Mouse (Mus musculus): ENCODE data around the gene Umad1. TPM values are rescaled to one million over a fixed set of nuclear protein-coding genes. Genes with fewer than 3 reads are reported as not detected.

Umad1 gene
- polyA plus RNA-seq, 1 experiment from 2014 or later: 15.6 TPM

- Histone ChIP-seq H3K27ac (ENCODE audit: low read depth) (no peak overlapping the region), H3K9ac (replicated peaks) (no peak overlapping the region), H3K27me3 (ENCODE audit: insufficient read depth, low read length) (no peaks in the 10 kb centered on the region), H3K4me2 (ENCODE audit: low read depth, low read length) (no peak overlapping the region), H3K9me3 (ENCODE audit: low read length) (no peaks in the 10 kb centered on the region), H3K36me3 (replicated peaks; ENCODE audit: insufficient read depth, low read length) (no peaks in the 10 kb centered on the region), H3K4me3 (ENCODE audit: low read depth, low read length) (no peak overlapping the region), H3K4me1 (ENCODE audit: insufficient read depth) (peaks cover 4% of the 10 kb centered on the region; the same call in 1 of the 2 replicates)
- WGBS (ENCODE audit: insufficient replicate concordance): 70% methylated on average over 5 of the region's 5 CpGs
- DNase-seq: no peak
- ATAC-seq: no peak
- no peak for TF ChIP-seq EP300 (IDR thresholded peaks at IDR 0.05; ENCODE audit: low read depth)
- no peak for TF ChIP-seq CTCF (IDR thresholded peaks at IDR 0.05; ENCODE audit: low read depth)
These were observed 162.3 kb downstream of the Umad1 start for GRCm38 (mm10) chr6:8421421-8421820.

DNA sequence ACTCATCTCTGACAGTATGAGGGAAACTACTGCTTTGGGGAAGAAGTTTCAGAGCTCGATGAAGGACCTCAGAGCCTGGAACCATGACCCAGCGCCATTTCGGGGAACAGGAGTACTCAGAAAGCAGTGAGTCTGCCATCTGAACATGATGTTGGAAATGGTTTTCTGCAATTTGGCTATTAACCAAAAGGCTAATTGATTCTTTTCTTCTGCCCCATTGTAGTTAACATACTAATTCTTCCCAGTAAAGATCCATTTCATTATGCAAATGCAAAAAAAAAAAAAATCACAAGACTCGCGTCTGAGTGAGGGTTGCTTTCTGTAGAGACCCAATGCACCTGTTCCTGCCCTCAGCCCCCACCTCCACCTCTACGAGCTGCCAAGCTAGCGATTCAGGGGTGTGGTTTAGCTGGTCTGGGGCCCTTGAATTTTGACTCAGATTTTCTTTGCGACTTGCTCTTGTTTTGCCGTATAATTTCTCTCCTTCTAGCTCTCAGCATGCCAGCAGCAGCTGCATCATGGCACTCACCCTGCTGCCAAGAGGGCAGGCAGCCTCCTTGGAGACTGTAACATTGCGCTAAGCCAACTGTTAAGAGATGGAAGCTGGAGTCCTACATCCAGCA, 163.0 kb downstream of the Umad1 start:
- no peak overlapping the region for H3K4me3 ChIP-seq (ENCODE audit: low read depth, low read length)
- no peak for TF ChIP-seq CTCF (IDR thresholded peaks at IDR 0.05; ENCODE audit: low read depth)
- TF ChIP-seq EP300 (IDR thresholded peaks at IDR 0.05; ENCODE audit: low read depth): no peak

DNA sequence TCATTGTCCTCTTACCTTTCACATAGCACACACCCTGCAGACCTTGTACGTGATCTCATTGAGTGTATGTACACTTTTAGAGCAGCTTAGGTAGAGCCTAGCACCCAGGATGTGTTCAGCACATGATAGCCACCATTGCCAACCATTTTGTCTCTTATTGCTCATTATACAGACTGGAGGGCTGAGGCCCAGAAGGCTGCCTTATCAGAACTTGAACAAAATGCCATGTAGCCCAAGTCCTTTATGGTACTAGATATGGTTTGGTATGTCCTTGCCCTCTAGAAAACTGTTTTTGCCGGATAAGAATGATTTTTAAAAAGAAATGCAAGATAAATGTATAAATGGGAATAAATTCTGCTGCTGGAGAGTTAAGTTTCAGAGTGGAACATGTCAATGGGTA, 164.1 kb downstream of the Umad1 start:
- H3K27ac ChIP-seq (ENCODE audit: low read depth): no peak overlapping the region
- no peak overlapping the region for H3K9ac ChIP-seq (replicated peaks)
- H3K9me3 ChIP-seq (ENCODE audit: low read length): no peaks in the 10 kb centered on the region
- WGBS (ENCODE audit: insufficient replicate concordance): 67% methylated on average over 2 of the region's 2 CpGs
- no peak for TF ChIP-seq CTCF (IDR thresholded peaks at IDR 0.05; ENCODE audit: low read depth)
- H3K4me1 ChIP-seq (ENCODE audit: insufficient read depth): peaks cover 4% of the 10 kb centered on the region; the same call in 1 of the 2 replicates
- ATAC-seq (no peak), DNase-seq (no peak)
- no peak overlapping the region for H3K4me3 ChIP-seq (ENCODE audit: low read depth, low read length)
- H3K4me2 ChIP-seq (ENCODE audit: low read depth, low read length): no peak overlapping the region
- H3K36me3 ChIP-seq (replicated peaks; ENCODE audit: insufficient read depth, low read length): no peaks in the 10 kb centered on the region
- H3K27me3 ChIP-seq (ENCODE audit: insufficient read depth, low read length): no peaks in the 10 kb centered on the region

More for the DNA sequence above, 163.0 kb downstream of the Umad1 start:
- WGBS (ENCODE audit: insufficient replicate concordance): 84% methylated on average over 10 of the region's 10 CpGs
- ATAC-seq (no peak), DNase-seq (no peak)
- Histone ChIP-seq H3K27ac (ENCODE audit: low read depth) (no peak overlapping the region), H3K4me2 (ENCODE audit: low read depth, low read length) (no peak overlapping the region), H3K9me3 (ENCODE audit: low read length) (no peaks in the 10 kb centered on the region), H3K4me1 (ENCODE audit: insufficient read depth) (peaks cover 4% of the 10 kb centered on the region; the same call in 1 of the 2 replicates), H3K9ac (replicated peaks) (no peak overlapping the region), H3K36me3 (replicated peaks; ENCODE audit: insufficient read depth, low read length) (no peaks in the 10 kb centered on the region), H3K27me3 (ENCODE audit: insufficient read depth, low read length) (no peaks in the 10 kb centered on the region)

- no peaks in the 10 kb centered on the region for H3K4me1 ChIP-seq (ENCODE audit: insufficient read depth)
- H3K27me3 ChIP-seq (ENCODE audit: insufficient read depth, low read length): no peaks in the 10 kb centered on the region
- TF ChIP-seq CTCF (IDR thresholded peaks at IDR 0.05; ENCODE audit: low read depth): no peak
- TF ChIP-seq EP300 (IDR thresholded peaks at IDR 0.05; ENCODE audit: low read depth): no peak
- no peak overlapping the region for H3K27ac ChIP-seq (ENCODE audit: low read depth)
- H3K9ac ChIP-seq (replicated peaks): no peak overlapping the region
- no peaks in the 10 kb centered on the region for H3K36me3 ChIP-seq (replicated peaks; ENCODE audit: insufficient read depth, low read length)
- ATAC-seq (no peak), DNase-seq (no peak)
- H3K4me2 ChIP-seq (ENCODE audit: low read depth, low read length): no peak overlapping the region
- 50% methylated on average over 5 of the region's 5 CpGs for WGBS (ENCODE audit: insufficient replicate concordance)
- no peak overlapping the region for H3K4me3 ChIP-seq (ENCODE audit: low read depth, low read length)
- H3K9me3 ChIP-seq (ENCODE audit: low read length): no peaks in the 10 kb centered on the region
These were observed 168.6 kb downstream of the Umad1 start for GRCm38 (mm10) chr6:8427692-8428091.

GRCm38 (mm10) chr6:8430610-8431234, 171.6 kb downstream of the Umad1 start:
- H3K36me3 ChIP-seq (replicated peaks; ENCODE audit: insufficient read depth, low read length): no peaks in the 10 kb centered on the region
- no peak overlapping the region for H3K4me2 ChIP-seq (ENCODE audit: low read depth, low read length)
- WGBS (ENCODE audit: insufficient replicate concordance): 82% methylated on average over 9 of the region's 9 CpGs
- no peak overlapping the region for H3K9ac ChIP-seq (replicated peaks)
- no peak for ATAC-seq
- H3K27ac ChIP-seq (ENCODE audit: low read depth): no peak overlapping the region
- TF ChIP-seq EP300 (IDR thresholded peaks at IDR 0.05; ENCODE audit: low read depth): no peak
- TF ChIP-seq CTCF (IDR thresholded peaks at IDR 0.05; ENCODE audit: low read depth): no peak
- no peak overlapping the region for H3K4me3 ChIP-seq (ENCODE audit: low read depth, low read length)
- H3K4me1 ChIP-seq (ENCODE audit: insufficient read depth): no peaks in the 10 kb centered on the region
- no peaks in the 10 kb centered on the region for H3K9me3 ChIP-seq (ENCODE audit: low read length)
- no peak for DNase-seq
- H3K27me3 ChIP-seq (ENCODE audit: insufficient read depth, low read length): no peaks in the 10 kb centered on the region

DNA sequence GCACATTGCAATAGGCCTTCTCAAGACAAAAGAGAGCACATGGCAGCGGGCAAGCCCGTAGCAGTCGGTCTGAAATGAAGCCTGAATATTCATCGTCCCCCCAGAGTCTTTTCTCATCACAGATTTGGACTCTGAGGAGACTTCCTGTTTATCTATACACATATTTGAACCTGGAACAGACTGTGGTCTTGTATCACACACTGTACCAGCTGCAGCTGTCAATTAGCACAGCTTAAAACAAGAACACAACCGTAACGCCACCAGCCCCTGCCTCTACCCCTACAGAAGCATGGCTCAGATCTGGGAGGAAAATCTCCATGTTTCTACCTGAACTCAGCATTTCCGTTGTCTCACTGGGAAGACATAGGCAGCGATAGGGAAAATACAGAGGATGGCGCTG, 174.1 kb downstream of the Umad1 start:
- TF ChIP-seq EP300 (IDR thresholded peaks at IDR 0.05; ENCODE audit: low read depth) (no peak), CTCF (IDR thresholded peaks at IDR 0.05; ENCODE audit: low read depth) (no peak)
- Histone ChIP-seq H3K27ac (ENCODE audit: low read depth) (no peak overlapping the region), H3K9me3 (ENCODE audit: low read length) (0 out of 2 replicates have a peak, but pooled peaks cover 2% of the 10 kb centered on the region), H3K36me3 (replicated peaks; ENCODE audit: insufficient read depth, low read length) (no peaks in the 10 kb centered on the region), H3K27me3 (ENCODE audit: insufficient read depth, low read length) (no peaks in the 10 kb centered on the region), H3K9ac (replicated peaks) (no peak overlapping the region), H3K4me1 (ENCODE audit: insufficient read depth) (no peaks in the 10 kb centered on the region), H3K4me3 (ENCODE audit: low read depth, low read length) (no peak overlapping the region), H3K4me2 (ENCODE audit: low read depth, low read length) (no peak overlapping the region)
- DNase-seq: no peak
- 80% methylated on average over 9 of the region's 9 CpGs for WGBS (ENCODE audit: insufficient replicate concordance)
- ATAC-seq: no peak
